Mouse (Mus musculus): ENCODE measurements around the gene Rnft1.

The Rnft1 gene

GRCm38 (mm10) chr11:86484101-86484868, at the start of gene Rnft1:
TSS of gene Rnft1 (plus strand) at chr11:86484657.
- peak; percentile 99 for DNase-seq

GRCm38 (mm10) chr11:86436843-86437242, 47.6 kb upstream of the Rnft1 start:
- no peak for DNase-seq

- no peak for DNase-seq
These were observed 46.2 kb upstream of the Rnft1 start for GRCm38 (mm10) chr11:86438261-86438660.

- no peak for DNase-seq
These were observed 43.7 kb upstream of the Rnft1 start for GRCm38 (mm10) chr11:86440791-86441190.

GRCm38 (mm10) chr11:86453991-86454390, 30.5 kb upstream of the Rnft1 start:
- no peak for DNase-seq

- no peak for DNase-seq
These were observed 26.9 kb upstream of the Rnft1 start for GRCm38 (mm10) chr11:86457545-86457944.

GRCm38 (mm10) chr11:86458866-86459265, 25.6 kb upstream of the Rnft1 start:
- no peak for DNase-seq

GRCm38 (mm10) chr11:86462579-86462978, 21.9 kb upstream of the Rnft1 start:
- DNase-seq = no peak

GRCm38 (mm10) chr11:86464275-86464674, 20.2 kb upstream of the Rnft1 start:
- peak; percentile 69 for DNase-seq

GRCm38 (mm10) chr11:86468345-86468744, 16.1 kb upstream of the Rnft1 start:
- DNase-seq = peak; percentile 79

GRCm38 (mm10) chr11:86468971-86469370, 15.5 kb upstream of the Rnft1 start:
- DNase-seq = peak; percentile 50

GRCm38 (mm10) chr11:86471785-86472184, 12.7 kb upstream of the Rnft1 start:
- DNase-seq = peak; percentile 28

GRCm38 (mm10) chr11:86472771-86473171, 11.7 kb upstream of the Rnft1 start:
- DNase-seq = peak; percentile 74

- peak; percentile 13 for DNase-seq
These were observed 10.9 kb upstream of the Rnft1 start for GRCm38 (mm10) chr11:86473576-86473975.

- peak; percentile 66 for DNase-seq
These were observed 553 bp downstream of the Rnft1 start for GRCm38 (mm10) chr11:86484910-86485510.

- DNase-seq = no peak
These were observed 6.3 kb downstream of the Rnft1 start for GRCm38 (mm10) chr11:86490782-86491181.

- no peak for DNase-seq
These were observed 12.9 kb downstream of the Rnft1 start for GRCm38 (mm10) chr11:86497356-86497755.

- DNase-seq = no peak
These were observed 13.5 kb downstream of the Rnft1 start for GRCm38 (mm10) chr11:86497908-86498307.

GRCm38 (mm10) chr11:86500795-86501194, 16.3 kb downstream of the Rnft1 start:
- DNase-seq = no peak

GRCm38 (mm10) chr11:86503121-86503520, 18.7 kb downstream of the Rnft1 start:
- no peak for DNase-seq

- no peak for DNase-seq
These were observed 22.9 kb downstream of the Rnft1 start for GRCm38 (mm10) chr11:86507334-86507733.

- DNase-seq = no peak
These were observed 23.5 kb downstream of the Rnft1 start for GRCm38 (mm10) chr11:86507991-86508390.

- no peak for DNase-seq
These were observed 32.2 kb downstream of the Rnft1 start for GRCm38 (mm10) chr11:86516620-86517019.

GRCm38 (mm10) chr11:86517229-86517628, 32.8 kb downstream of the Rnft1 start:
- no peak for DNase-seq

- DNase-seq = no peak
These were observed 35.3 kb downstream of the Rnft1 start for GRCm38 (mm10) chr11:86519751-86520150.

Measured in cerebellum, adult 9-10 months (tissue).